Mouse (Mus musculus) thymus, postnatal 14 days (tissue): ENCODE measurements around the gene Gata1.
"Not testable (repeated sequence)": the region's sequence is repeated elsewhere in the genome, so short reads cannot be mapped to it uniquely, and the experiment has no call there.

Source experiments
- DNase-seq: peaks from one replicate; pipeline ENCODE4 v3.0.0; 2021

Gene Gata1

GRCm38 (mm10) chrX:7977892-7978291 lies at the start of gene Gata1:
Gata1 (minus strand) TSS chrX:7978071.
- DNase-seq = no peak

- DNase-seq = no peak
Measured at GRCm38 (mm10) chrX:8026811-8027210, 48.9 kb upstream of the Gata1 start.

GRCm38 (mm10) chrX:8024795-8025194 lies 46.9 kb upstream of the Gata1 start:
- no peak for DNase-seq

- peak; percentile 6 for DNase-seq
Measured at GRCm38 (mm10) chrX:8020111-8020778, 42.4 kb upstream of the Gata1 start.

- no peak for DNase-seq
Measured at GRCm38 (mm10) chrX:8018286-8018685, 40.4 kb upstream of the Gata1 start, which contains the start of gene Glod5. Glod5 (minus strand) TSS chrX:8018492.

- DNase-seq = peak; percentile 37
Measured at GRCm38 (mm10) chrX:8017142-8017541, 39.3 kb upstream of the Gata1 start.

GRCm38 (mm10) chrX:8015675-8016074 lies 37.8 kb upstream of the Gata1 start:
- DNase-seq = not testable (repeated sequence)

- no peak for DNase-seq
Measured at GRCm38 (mm10) chrX:8013569-8014314, 35.9 kb upstream of the Gata1 start.

GRCm38 (mm10) chrX:8013157-8013556 lies 35.3 kb upstream of the Gata1 start:
- DNase-seq = no peak

- not testable (repeated sequence) for DNase-seq
Measured at GRCm38 (mm10) chrX:8009356-8009755, 31.5 kb upstream of the Gata1 start.

GRCm38 (mm10) chrX:8008543-8008942 lies 30.7 kb upstream of the Gata1 start:
- DNase-seq = no peak

- DNase-seq = no peak
Measured at GRCm38 (mm10) chrX:8002971-8003370, 25.1 kb upstream of the Gata1 start.

GRCm38 (mm10) chrX:8002001-8002400 lies 24.1 kb upstream of the Gata1 start:
- DNase-seq = no peak

- DNase-seq = no peak
Measured at GRCm38 (mm10) chrX:8000546-8001192, 22.8 kb upstream of the Gata1 start.

GRCm38 (mm10) chrX:7993068-7993735 lies 15.3 kb upstream of the Gata1 start:
- no peak for DNase-seq

- DNase-seq = peak; percentile 3
Measured at GRCm38 (mm10) chrX:7992379-7993067, 14.7 kb upstream of the Gata1 start.

- no peak for DNase-seq
Measured at GRCm38 (mm10) chrX:7981368-7981767, 3.5 kb upstream of the Gata1 start.

GRCm38 (mm10) chrX:7971292-7971691 lies 6.6 kb downstream of the Gata1 start:
- DNase-seq = no peak

- DNase-seq = no peak
Measured at GRCm38 (mm10) chrX:7968899-7969298, 9.0 kb downstream of the Gata1 start.

GRCm38 (mm10) chrX:7968226-7968625 lies 9.6 kb downstream of the Gata1 start:
- DNase-seq = no peak

- DNase-seq = no peak
Measured at GRCm38 (mm10) chrX:7967596-7968201, 10.2 kb downstream of the Gata1 start.

GRCm38 (mm10) chrX:7966161-7966560 lies 11.7 kb downstream of the Gata1 start:
- DNase-seq = no peak
